Mouse (Mus musculus): Measurements from ENCODE around the gene Pds5b. TPM values are rescaled to one million over a fixed set of nuclear protein-coding genes. Genes with fewer than 3 reads are reported as not detected.
"Not testable (repeated sequence)": the region's sequence is repeated elsewhere in the genome, so short reads cannot be mapped to it uniquely, and the experiment has no call there.

Gene Pds5b
- total RNA-seq (2015; ENCODE audit: low replicate concordance) (9.4 and 23.4 TPM in 2 replicates), total RNA-seq (2017; ENCODE audit: low replicate concordance) (13.0 and 26.2 TPM in 2 replicates)

DNA sequence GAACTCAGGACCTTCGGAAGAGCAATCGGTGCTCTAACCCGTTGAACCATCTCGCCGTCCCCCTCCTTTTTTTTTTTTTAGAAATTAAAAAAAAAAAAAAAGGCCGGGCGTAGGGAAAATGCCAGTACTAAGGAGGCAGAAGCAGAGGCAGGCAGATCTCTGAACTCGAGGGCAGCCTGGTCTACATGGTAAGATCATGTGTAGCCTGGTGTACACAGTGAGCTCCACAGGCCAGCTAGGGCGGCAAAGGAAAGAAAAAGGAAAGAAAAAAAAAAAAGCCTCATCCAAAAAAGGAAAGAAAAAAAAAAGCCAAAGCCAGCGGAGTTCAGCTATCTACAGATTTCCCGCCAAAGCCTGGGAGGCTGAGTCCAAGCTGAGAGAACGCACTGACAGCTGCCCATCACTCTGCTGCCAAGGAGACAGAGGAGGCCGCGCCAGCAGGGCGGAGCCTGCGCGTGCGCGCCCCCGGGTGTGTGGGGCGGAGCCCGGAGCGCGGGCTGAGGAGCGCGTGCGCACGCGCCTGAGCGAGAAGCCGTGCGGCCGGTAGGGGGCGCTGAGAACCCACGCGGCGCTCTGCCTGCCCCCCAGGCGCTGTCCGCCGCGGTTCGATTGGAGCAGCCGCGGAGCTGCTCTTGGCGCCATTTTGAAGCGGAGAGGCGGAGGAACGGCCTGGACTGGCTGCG is at the start of gene Pds5b:
Pds5b (plus strand) TSS at position 587 of the 683 bp plus-strand sequence.
- peak; percentile 96 for ATAC-seq (replicated peaks; ENCODE audit: low FRiP score, poor library complexity, severe bottlenecking)

DNA sequence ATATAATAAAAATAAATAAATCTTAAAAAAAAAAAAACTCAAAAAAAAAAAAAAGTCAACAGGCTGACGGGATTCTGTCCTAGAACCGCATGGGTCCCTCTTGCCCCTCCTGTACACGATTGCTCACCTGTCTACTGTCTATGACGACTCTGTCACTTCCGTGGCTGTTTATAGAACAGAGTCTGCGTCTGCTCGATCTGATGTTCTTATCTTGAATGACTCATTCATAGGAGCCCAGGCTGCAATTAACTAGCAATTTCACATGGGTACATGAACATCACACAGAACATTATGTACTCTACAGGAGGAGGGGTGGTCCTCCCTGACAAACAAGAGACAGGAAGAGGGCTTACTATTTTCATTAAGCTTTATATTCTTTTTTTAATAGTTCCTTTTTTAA is 48.0 kb upstream of the Pds5b start:
- no peak for ATAC-seq (replicated peaks; ENCODE audit: low FRiP score, poor library complexity, severe bottlenecking)

DNA sequence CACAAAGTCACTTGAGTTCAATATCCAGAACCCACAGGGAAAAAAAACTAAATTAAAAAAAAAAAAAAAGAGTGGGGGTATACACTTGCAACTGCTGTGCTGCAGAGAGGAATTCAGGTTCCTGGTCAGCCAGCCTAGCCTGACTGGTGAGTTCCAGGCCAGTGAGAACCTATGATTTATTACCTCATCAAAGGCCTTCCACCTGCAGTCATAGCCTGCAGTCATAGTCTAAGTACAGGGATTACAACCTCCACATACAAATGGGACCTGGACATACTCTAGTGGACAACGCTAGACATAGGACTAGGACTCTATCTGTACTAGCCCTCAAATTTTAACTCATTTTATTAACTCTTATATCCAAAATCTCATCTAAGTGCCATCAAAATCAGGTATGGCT is 44.3 kb upstream of the Pds5b start:
- ATAC-seq (replicated peaks; ENCODE audit: low FRiP score, poor library complexity, severe bottlenecking): no peak

DNA sequence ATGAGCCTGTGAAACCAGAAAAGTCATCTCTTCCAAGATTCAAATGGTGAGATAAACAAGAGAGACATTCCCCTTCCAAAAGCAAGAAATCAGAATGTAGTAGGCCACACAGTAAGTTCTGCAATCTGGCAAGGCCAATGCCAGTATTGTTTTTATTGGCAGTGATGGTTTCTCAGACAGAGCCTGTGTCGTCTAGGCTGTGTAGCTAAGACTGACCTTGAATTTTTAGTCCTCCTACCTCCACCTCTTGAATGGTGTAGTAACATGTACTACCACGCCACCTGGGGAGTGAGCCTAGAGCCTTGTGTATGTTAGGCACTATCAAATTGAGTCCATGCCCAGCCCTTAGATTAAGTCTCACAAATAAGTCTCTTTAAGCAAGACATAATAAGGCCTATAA is 43.8 kb upstream of the Pds5b start:
- ATAC-seq (replicated peaks; ENCODE audit: low FRiP score, poor library complexity, severe bottlenecking): no peak

DNA sequence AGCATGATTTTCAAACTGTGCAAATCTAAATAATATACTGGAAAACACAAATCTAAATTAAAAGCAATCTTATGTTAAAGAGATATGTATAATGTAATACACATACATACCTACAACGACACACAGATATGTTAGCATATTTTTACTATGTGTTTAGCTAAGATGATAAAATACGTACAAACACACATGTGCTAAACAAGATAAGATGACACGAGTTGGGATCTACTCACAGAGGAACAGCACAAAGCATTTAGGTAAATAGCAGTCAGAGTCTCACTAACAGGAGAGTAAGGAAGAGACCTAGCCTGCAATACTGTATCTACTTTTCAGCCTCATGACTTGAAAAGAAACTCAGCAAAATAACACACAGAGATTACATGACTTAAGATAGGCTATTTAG is 32.1 kb upstream of the Pds5b start:
- ATAC-seq (replicated peaks; ENCODE audit: low FRiP score, poor library complexity, severe bottlenecking): peak; percentile 83

DNA sequence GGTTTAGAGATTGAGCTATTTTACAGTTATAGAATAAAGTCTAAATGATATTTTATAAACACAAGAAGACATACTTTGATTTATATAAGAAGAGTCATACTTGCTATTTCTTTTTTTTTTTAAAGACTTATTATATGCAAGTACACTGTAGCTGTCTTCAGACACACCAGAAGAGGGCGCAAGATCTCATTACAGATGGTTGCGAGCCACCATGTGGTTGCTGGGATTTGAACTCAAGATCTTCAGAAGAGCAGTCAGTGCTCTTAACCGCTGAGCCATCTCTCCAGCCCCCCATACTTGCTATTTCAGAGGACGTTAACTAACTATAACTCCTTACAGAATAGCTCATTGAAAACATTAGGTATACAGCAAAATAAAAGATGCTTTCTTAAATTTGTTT is 30.1 kb upstream of the Pds5b start:
- ATAC-seq (replicated peaks; ENCODE audit: low FRiP score, poor library complexity, severe bottlenecking): not testable (repeated sequence)

DNA sequence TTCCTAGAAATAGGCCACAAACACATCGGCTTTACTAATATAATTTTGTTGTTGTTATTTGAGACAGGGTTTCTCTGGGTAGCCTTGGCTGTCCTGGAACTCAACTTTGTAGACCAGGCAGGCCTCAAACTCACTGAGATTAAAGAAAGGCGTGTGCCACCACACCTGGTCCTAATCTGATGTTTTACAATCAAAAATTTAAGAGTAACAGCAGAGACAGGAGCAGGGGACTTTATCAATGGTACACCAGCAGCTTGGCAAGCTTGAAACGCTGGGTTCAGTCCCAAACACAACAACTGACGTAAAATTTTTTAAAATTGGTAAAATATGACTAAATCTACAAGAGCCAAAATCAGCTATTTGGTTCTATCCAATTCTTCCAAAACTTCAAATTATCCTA is 28.6 kb upstream of the Pds5b start:
- ATAC-seq (replicated peaks; ENCODE audit: low FRiP score, poor library complexity, severe bottlenecking): no peak

DNA sequence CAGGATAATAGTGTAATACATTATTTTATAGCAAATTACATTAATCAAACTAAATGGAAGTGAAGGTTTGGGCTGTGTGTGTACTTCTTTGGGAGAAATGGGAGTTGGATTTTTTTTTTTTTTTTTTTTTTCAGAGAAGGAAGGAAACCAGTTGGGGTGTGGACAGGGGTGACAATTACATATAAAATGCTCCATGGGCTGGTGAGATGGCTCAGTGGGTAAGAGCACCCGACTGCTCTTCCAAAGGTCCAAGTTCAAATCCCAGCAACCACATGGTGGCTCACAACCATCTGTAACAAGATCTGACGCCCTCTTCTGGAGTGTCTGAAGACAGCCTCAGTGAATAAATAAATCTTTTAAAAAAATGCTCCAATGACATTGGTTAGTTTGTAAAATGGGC is 21.0 kb upstream of the Pds5b start:
- ATAC-seq (replicated peaks; ENCODE audit: low FRiP score, poor library complexity, severe bottlenecking): no peak

DNA sequence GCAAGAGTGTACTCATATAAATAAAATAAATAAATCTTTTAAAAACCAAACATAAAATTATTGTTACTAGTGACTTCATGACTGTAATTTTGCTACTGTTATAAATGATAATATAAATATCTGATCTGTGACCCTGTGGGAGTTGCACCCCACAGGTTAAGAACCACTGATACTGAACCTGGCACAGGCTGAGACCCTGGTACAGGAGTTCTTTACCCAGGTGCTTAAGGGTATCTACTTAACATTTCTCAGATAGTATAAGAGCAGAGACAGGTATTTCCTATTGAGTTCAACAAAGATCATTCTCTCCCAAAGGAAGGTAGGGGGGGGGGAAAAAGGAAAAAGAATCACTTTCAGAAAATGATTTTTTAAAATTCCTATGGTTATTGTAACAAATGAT is 19.0 kb upstream of the Pds5b start:
- ATAC-seq (replicated peaks; ENCODE audit: low FRiP score, poor library complexity, severe bottlenecking): no peak

DNA sequence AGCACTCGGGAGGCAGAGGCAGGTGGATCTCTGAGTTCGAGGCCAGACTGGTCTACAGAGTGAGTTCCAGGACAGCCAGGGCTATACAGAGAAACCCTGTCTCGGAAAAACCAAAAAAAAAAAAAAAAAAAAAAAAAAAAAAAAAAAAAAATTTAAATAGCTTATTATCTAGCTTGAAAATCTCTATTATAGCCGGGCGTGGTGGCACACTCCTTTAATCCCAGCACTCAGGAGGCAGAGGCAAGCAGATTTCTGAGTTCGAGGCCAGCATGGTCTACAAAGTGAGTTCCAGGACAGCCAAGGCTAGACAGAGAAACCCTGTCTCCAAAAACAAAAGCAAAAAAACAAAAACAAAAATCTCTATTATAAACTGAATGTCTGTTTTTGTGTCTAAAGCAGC is 14.1 kb upstream of the Pds5b start:
- ATAC-seq (replicated peaks; ENCODE audit: low FRiP score, poor library complexity, severe bottlenecking): not testable (repeated sequence)

DNA sequence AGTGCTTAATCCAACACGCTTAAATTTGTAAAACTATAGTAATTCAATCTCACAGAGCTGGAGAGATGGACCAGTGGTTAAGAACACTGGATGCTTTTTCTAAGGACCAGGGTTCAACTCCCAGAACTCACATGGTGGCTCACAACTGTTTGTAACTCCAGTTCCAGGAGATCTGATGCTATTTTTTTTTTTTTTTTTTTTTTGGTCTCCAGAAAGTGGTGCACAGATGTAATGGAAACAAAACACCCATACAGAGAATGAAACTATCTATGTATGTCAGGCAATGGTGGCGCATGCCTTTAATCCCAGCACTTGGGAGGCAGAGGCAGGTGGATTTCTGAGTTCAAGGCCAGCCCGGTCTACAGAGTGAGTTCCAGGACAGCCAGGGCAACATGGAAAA is 13.2 kb upstream of the Pds5b start:
- not testable (repeated sequence) for ATAC-seq (replicated peaks; ENCODE audit: low FRiP score, poor library complexity, severe bottlenecking)

DNA sequence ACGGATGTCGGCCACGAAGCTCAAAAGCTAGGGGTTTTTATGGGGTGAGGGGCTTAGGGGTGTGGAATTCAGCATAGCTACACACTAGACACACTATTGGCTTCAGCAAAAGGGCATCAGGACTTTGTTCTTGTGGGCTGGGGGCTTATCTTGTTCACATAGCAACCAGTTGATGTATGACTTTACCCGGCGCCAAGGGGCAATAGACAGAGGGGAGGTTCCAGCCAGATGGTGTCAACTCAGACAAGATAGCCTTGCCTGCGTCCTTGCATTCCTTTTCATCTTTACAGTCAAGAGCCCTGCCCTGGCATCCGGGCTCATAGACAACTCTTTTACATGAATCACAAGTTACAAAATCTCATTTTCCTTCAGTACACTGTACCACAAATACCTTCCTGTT is 9.6 kb upstream of the Pds5b start:
- not testable (repeated sequence) for ATAC-seq (replicated peaks; ENCODE audit: low FRiP score, poor library complexity, severe bottlenecking)

DNA sequence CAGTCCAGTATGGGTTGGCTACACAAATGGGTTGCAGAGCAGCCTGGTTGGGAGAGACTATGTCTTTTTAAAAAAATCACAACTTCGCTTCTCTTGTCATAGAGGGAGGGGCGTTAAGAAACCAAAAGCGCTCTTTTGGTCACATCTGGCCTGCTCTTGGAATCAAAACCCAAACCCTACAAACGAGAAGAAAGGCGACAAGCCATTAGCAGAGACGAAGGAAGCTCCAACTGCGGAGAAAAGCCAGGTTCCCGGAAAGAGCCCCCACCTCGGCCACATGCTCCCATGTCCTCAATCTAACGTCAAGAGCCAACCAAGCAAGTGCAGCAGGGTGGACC is 8.8 kb upstream of the Pds5b start:
- ATAC-seq (replicated peaks; ENCODE audit: low FRiP score, poor library complexity, severe bottlenecking): peak; percentile 32

DNA sequence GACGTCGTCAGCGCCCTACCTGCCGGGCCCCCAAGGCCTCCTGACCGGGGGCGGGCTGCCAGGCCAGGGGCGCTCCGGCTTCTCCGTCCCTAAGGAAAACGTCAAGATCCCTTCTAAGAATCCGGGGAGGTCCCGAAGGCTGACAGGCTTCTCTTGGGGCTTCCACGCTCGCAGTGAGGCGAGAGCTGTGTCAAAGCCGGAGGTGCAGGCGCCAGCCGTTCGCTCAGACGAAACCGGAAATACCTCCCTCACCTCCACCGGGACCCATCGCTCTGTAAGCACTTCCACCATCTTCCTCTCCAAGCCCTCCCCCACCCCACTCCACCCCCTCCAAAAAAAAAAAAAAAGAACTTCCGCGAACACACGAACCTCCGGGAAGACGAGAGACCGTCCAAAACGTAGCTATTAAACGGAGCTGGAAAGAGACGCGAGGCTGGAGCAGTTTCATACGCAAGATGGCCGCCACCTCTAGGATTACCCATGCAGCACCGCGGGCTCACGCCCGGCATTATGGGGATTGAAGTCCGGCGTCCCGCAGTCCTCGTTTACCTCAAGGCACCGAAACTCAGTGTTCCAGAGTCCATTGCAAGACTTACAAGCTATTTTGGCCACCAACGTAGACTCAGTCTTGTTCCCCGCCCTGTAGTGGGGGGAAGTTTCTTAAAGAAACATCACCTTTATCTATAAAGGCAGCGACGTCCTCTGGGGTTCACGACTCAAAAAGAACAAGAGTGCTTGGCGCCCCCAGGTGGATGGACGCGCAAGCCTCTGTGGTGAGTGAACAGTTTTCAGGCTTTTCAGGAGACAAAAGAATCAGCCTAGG is 8.2 kb upstream of the Pds5b start:
- peak; percentile 96 for ATAC-seq (replicated peaks; ENCODE audit: low FRiP score, poor library complexity, severe bottlenecking)

DNA sequence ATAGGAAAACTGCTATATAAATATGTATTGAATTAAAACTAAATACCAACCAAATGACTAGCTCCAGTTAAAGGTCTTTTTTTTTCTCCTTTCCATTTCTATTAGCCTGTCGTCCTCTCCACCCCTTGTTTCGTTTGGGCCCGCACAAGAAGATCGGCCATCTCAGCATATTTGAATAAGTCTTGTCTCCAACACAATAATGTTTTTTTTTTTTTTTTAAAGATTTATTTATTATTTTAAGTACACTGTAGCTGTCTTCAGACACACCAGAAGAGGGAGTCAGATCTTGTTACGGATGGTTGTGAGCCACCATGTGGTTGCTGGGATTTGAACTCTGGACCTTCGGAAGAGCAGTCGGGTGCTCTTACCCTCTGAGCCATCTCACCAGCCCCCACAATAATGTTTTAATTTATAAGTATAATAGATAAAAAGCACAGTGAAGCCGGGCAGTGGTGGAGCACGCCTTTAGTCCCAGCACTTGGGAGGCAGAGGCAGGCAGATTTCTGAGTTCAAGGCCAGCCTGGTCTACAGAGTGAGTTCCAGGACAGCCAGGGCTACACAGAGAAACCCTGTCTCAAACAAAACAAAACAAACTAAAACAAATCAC is 7.3 kb upstream of the Pds5b start, which contains the start of gene N4bp2l2:
N4bp2l2 (minus strand) TSS at position 51 of the 607 bp plus-strand sequence.
- ATAC-seq (replicated peaks; ENCODE audit: low FRiP score, poor library complexity, severe bottlenecking): not testable (repeated sequence)

DNA sequence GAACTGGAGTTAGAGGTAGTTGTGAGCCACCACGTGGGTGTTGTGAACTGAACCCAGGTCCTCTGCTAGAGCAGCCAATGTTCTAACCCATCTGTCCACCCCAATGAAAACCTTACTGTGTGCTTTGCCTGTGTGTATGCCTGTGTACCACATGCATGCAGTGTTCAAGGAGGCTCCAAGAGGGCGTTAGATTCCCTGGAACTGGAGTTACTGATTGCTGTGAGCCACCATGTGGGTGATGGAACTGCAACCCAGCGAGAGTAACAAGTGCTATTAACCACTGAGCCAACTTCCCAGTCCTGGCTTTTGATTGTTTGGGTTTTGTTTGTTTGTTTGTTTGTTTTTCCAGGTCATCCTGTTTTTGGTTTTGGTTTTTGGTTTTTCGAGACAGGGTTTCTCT is 4.8 kb upstream of the Pds5b start:
- no peak for ATAC-seq (replicated peaks; ENCODE audit: low FRiP score, poor library complexity, severe bottlenecking)

DNA sequence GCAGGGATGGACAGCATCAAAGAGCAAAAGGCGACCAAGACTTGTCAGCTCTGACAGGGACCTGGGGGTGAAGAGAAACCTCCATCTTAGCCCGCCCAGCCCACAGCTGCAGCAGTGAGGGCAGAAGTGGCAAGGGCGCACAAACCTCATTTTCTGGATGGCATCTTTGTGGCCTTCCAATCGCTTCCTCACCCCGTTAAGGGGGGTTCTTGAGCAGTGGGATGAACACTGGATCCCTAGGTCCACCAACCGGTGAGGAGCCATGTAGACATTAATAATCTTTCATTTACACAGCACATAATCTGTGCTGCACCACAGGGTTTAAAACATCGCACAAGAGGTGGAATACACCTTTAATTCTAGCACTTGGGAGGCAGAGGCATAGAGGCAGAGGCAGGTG is 1.2 kb upstream of the Pds5b start:
- ATAC-seq (replicated peaks; ENCODE audit: low FRiP score, poor library complexity, severe bottlenecking): no peak

DNA sequence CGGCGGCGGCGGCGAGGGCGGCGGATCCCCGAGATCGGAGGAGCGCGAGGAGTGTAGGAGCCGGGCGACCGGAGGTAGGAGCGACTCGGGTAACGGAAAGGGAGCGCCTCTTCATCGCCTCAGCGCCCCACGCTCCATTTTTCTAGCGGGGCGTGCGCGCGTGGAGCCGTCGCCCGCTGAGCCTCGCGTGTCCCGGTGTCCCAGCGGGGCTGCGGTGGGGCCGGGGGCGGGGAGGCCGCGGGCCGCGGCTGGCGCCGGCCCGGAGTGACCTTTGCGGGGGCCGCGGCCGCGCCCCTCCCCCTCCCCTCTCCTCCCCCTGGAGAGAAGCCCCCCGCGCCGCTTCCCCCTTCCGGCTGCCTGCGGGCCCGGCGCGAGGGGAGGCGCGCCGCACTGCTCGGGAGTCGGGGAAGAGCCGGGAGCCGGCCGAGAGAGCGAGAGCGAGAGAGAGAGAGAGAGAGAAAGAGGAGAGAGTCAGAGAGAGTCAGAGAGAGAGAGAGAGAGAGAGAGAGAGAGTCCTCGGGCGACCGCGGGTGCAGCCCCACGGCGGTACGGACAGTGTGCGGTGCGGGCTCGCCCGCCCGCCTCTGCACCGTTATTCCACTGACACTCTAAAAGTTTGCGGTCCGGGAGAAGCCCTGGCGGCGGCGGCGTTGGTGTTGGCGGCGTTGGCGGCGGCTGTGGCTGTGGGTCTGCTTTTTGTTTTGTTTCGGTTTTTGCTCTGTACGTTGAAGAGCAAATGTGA is 512 bp downstream of the Pds5b start:
- ATAC-seq (replicated peaks; ENCODE audit: low FRiP score, poor library complexity, severe bottlenecking): peak; percentile 50

DNA sequence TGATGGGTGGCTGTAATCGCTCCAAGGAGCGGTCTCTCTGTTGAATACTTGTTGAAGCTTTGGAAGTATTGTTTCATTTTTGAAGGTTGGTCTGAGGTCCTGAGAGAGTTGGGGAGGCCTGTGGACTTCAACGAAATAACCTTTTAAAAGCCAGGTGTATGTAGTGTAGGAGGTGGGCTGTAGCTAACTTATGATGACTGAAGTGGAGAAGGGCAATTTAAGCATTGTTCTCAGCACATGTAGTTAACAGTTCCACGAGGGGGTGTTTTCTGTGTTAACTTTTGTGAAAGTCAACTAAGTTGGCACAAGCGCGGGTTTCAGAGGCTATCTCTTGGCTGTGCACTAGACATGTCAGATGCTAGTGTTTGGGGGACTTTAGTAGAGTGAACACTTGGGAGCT is 1.3 kb downstream of the Pds5b start:
- no peak for ATAC-seq (replicated peaks; ENCODE audit: low FRiP score, poor library complexity, severe bottlenecking)

DNA sequence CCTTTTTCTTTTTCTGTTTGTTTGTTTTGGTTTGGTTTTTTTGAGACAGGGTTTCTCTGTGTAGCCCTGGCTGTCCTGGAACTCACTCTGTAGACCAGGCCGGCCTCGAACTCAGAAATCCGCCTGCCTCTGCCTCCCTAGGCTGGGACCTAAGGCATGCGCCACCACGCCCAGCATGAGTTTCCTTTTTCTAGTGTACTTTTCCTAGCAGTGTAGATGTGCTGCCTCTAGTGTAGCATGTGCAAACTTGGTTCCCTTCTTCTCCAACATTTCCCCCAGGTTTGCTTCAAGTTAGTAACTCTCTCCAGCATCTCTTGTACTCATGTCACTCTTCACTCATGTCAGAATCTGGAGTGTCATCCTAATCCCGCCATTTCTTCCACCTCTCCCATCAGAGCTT is 9.3 kb downstream of the Pds5b start:
- not testable (repeated sequence) for ATAC-seq (replicated peaks; ENCODE audit: low FRiP score, poor library complexity, severe bottlenecking)

Measured in erythroblast, adult 5-6 weeks (primary cell).